Mouse (Mus musculus) limb, embryonic 14.5 days (tissue): ENCODE results near the gene Slc25a10. TPM values are rescaled to one million over a fixed set of nuclear protein-coding genes. Genes with fewer than 3 reads are reported as not detected.

ENCODE experiments used
- ATAC-seq: fragments of 200-750 bp; cut with Nextera tagmentation; 2 replicates; pipeline ENCODE4 v1.8.0; 2017; ENCODE audit warnings: low read depth, moderate number of reproducible peaks, moderate TSS enrichment; ENCODE audit not compliant: low FRiP score
- DNase-seq: peaks from one replicate; pipeline ENCODE4 v3.0.0-alpha.2; 2015; ENCODE audit warnings: low spot score
- H3K27ac ChIP-seq: fragments of 300-500 bp; sonication (generic); replicated peaks from 2 replicates; pipeline ENCODE4 v1.5.1; 2014; ENCODE audit warnings: low read depth, mild to moderate bottlenecking, low read length, moderate library complexity, mixed read lengths
- H3K27me3 ChIP-seq: fragments of 300-500 bp; sonication (generic); 2 replicates; pipeline ENCODE4 v1.6.1; 2014; ENCODE audit warnings: low read length, mixed read lengths; ENCODE audit not compliant: control insufficient read depth, insufficient read depth
- H3K36me3 ChIP-seq: fragments of 300-500 bp; sonication (generic); 2 replicates; pipeline ENCODE4 v1.6.1; 2014; ENCODE audit warnings: mild to moderate bottlenecking, low read length, moderate library complexity, mixed read lengths; ENCODE audit not compliant: control insufficient read depth, insufficient read depth
- H3K4me1 ChIP-seq: fragments of 300-500 bp; sonication (generic); 2 replicates; pipeline ENCODE4 v1.6.1; 2014; ENCODE audit warnings: antibody characterized with exemption, low read length, mixed read lengths; ENCODE audit not compliant: control insufficient read depth, insufficient read depth
- H3K4me2 ChIP-seq: fragments of 300-500 bp; sonication (generic); replicated peaks from 2 replicates; pipeline ENCODE4 v1.6.1; 2014; ENCODE audit warnings: low read depth, mild to moderate bottlenecking, low read length, moderate library complexity; ENCODE audit not compliant: severe bottlenecking
- H3K4me3 ChIP-seq: fragments of 300-500 bp; sonication (generic); replicated peaks from 2 replicates; pipeline ENCODE4 v1.5.1; 2014; ENCODE audit warnings: low read length
- H3K9ac ChIP-seq: fragments of 300-500 bp; sonication (generic); 2 replicates; pipeline ENCODE4 v1.6.1; 2014; ENCODE audit warnings: mild to moderate bottlenecking, low read depth, low read length, moderate library complexity; ENCODE audit not compliant: severe bottlenecking
- H3K9me3 ChIP-seq: fragments of 300-500 bp; sonication (generic); 2 replicates; pipeline ENCODE4 v1.6.1; 2016; ENCODE audit warnings: low read length; ENCODE audit not compliant: control insufficient read depth
- POLR2A ChIP-seq: fragments of 200-500 bp; IDR thresholded peaks from 2 replicates; pipeline ENCODE4 v1.8.0; 2012; ENCODE audit warnings: inconsistent platforms, mild to moderate bottlenecking, moderate library complexity, borderline replicate concordance; ENCODE audit not compliant: insufficient read depth, insufficient read length; ENCODE audit errors: extremely low read depth
- WGBS: fragments of 180-500 bp; shearing (Covaris S2); extraction: QIAGEN DNeasy Blood & Tissue Kit; methylation state at CpG from one replicate; pipeline ENCODE4 v1.1.7; 2014; 5-methylcytosine and 5-hydroxymethylcytosine counted together
- polyA plus RNA-seq, 2 experiments: library from polyadenylated mRNA; depleted of rRNA in 1 of 2; stranded (reverse) in 1 of 2; unstranded in 1 of 2; fragments of >200 nt; fragmentation: Nextera tagmentation in 1 of 2; extraction: Ambion mirVana in 1 of 2; gene quantifications; 2 replicates each; pipeline versions ENCODE4 v1.2.1 to v1.2.3; 2012 to 2014

The Slc25a10 gene
- polyA plus RNA-seq, 2 experiments, result 44.1 to 54.4 TPM

- no peak for TF ChIP-seq POLR2A
- peaks cover 23% of the 10 kb centered on the region for H3K36me3 ChIP-seq
- H3K27me3 ChIP-seq, result no peaks in the 10 kb centered on the region
- 69% methylated on average over 3 of the region's 3 CpGs for WGBS
- no peak overlapping the region for H3K4me2 ChIP-seq
- H3K27ac ChIP-seq, result peak overlapping the region; percentile 54; the same call in 1 of the 2 replicates
- H3K4me3 ChIP-seq, result no peak overlapping the region
- DNase-seq (peak; percentile 38), ATAC-seq (no peak)
- H3K4me1 ChIP-seq, result peaks cover 16% of the 10 kb centered on the region
- H3K9ac ChIP-seq, result no peak overlapping the region
- H3K9me3 ChIP-seq, result no peaks in the 10 kb centered on the region
These were observed 46.8 kb downstream of the Slc25a10 start for GRCm38 (mm10) chr11:120538485-120538884.

- DNase-seq, result no peak
- H3K36me3 ChIP-seq, result peaks cover 27% of the 10 kb centered on the region
- H3K9me3 ChIP-seq, result no peaks in the 10 kb centered on the region
- WGBS, result 57% methylated on average over 8 of the region's 8 CpGs
- H3K9ac ChIP-seq, result no peak overlapping the region
- no peak for TF ChIP-seq POLR2A
- H3K4me3 ChIP-seq, result no peak overlapping the region
- peak overlapping the region; percentile 54 for H3K27ac ChIP-seq
- no peak overlapping the region for H3K4me2 ChIP-seq
- no peaks in the 10 kb centered on the region for H3K27me3 ChIP-seq
- no peak for ATAC-seq
- peaks cover 16% of the 10 kb centered on the region for H3K4me1 ChIP-seq
These were observed 47.3 kb downstream of the Slc25a10 start for GRCm38 (mm10) chr11:120538955-120539284.

GRCm38 (mm10) chr11:120539285-120540014 lies 47.8 kb downstream of the Slc25a10 start:
- Histone ChIP-seq H3K4me1 (peaks cover 16% of the 10 kb centered on the region), H3K4me3 (no peak overlapping the region), H3K9ac (peak overlapping the region; percentile 25; the same call in 1 of the 2 replicates), H3K9me3 (no peaks in the 10 kb centered on the region), H3K27me3 (no peaks in the 10 kb centered on the region), H3K27ac (peak overlapping the region; percentile 54), H3K36me3 (peaks cover 32% of the 10 kb centered on the region), H3K4me2 (no peak overlapping the region)
- 27% methylated on average over 10 of the region's 10 CpGs for WGBS
- DNase-seq, result no peak
- no peak for TF ChIP-seq POLR2A
- ATAC-seq, result peak; percentile 21; the same call in 1 of the 2 replicates

GRCm38 (mm10) chr11:120541907-120542306 lies 50.3 kb downstream of the Slc25a10 start:
- Histone ChIP-seq H3K27ac (no peak overlapping the region), H3K9ac (no peak overlapping the region), H3K9me3 (no peaks in the 10 kb centered on the region), H3K27me3 (no peaks in the 10 kb centered on the region), H3K4me2 (no peak overlapping the region), H3K4me3 (no peak overlapping the region), H3K4me1 (peaks cover 16% of the 10 kb centered on the region), H3K36me3 (peaks cover 40% of the 10 kb centered on the region)
- no peak for TF ChIP-seq POLR2A
- ATAC-seq (no peak), DNase-seq (no peak)
- WGBS, result 47% methylated on average over 4 of the region's 4 CpGs

- no peaks in the 10 kb centered on the region for H3K9me3 ChIP-seq
- peaks cover 16% of the 10 kb centered on the region for H3K4me1 ChIP-seq
- no peak overlapping the region for H3K9ac ChIP-seq
- H3K4me2 ChIP-seq, result no peak overlapping the region
- no peaks in the 10 kb centered on the region for H3K27me3 ChIP-seq
- DNase-seq (no peak), ATAC-seq (no peak)
- WGBS, result 80% methylated on average over 6 of the region's 6 CpGs
- H3K4me3 ChIP-seq, result no peak overlapping the region
- H3K36me3 ChIP-seq, result peaks cover 40% of the 10 kb centered on the region
- TF ChIP-seq POLR2A, result no peak
- no peak overlapping the region for H3K27ac ChIP-seq
These were observed 50.7 kb downstream of the Slc25a10 start for GRCm38 (mm10) chr11:120542376-120542775.

GRCm38 (mm10) chr11:120545964-120546363 lies 54.3 kb downstream of the Slc25a10 start:
- Histone ChIP-seq H3K4me2 (no peak overlapping the region), H3K9me3 (no peaks in the 10 kb centered on the region), H3K9ac (no peak overlapping the region), H3K4me3 (no peak overlapping the region), H3K4me1 (peaks cover 12% of the 10 kb centered on the region), H3K36me3 (peaks cover 40% of the 10 kb centered on the region), H3K27ac (no peak overlapping the region), H3K27me3 (no peaks in the 10 kb centered on the region)
- DNase-seq (no peak), ATAC-seq (no peak)
- no peak for TF ChIP-seq POLR2A
- WGBS, result 96% methylated on average over 3 of the region's 3 CpGs
